Mouse (Mus musculus): ENCODE data around the gene Slc25a35.

- TF ChIP-seq POLR2A (IDR thresholded peaks at IDR 0.05; ENCODE audit: low read depth, low read length) (no peak), CTCF (conservative IDR thresholded peaks at IDR 0.05 in 1 of 2, IDR thresholded peaks at IDR 0.05 in 1 of 2; ENCODE audit: low read depth in 2 of 2, low read length in 2 of 2) (no peak), SIN3A (IDR thresholded peaks at IDR 0.05; ENCODE audit: low read length) (no peak), NRF1 (IDR thresholded peaks at IDR 0.05; ENCODE audit: low read depth, low read length) (no peak), KAT2A (IDR thresholded peaks at IDR 0.05; ENCODE audit: insufficient replicate concordance, low read length) (no peak), BHLHE40 (IDR thresholded peaks at IDR 0.05; ENCODE audit: low read depth, low read length) (no peak), CHD2 (IDR thresholded peaks at IDR 0.05; ENCODE audit: low read length) (no peak), IRF4 (IDR thresholded peaks at IDR 0.05; ENCODE audit: low read depth, low read length) (no peak), MAX (IDR thresholded peaks at IDR 0.05; ENCODE audit: low read length) (no peak), NELFE (IDR thresholded peaks at IDR 0.05; ENCODE audit: low read depth, low read length) (no peak), USF1 (IDR thresholded peaks at IDR 0.05; ENCODE audit: low read depth, low read length) (no peak), GABPA (IDR thresholded peaks at IDR 0.05; ENCODE audit: insufficient replicate concordance, low read depth, low read length) (no peak)
These were observed 37.3 kb downstream of the Slc25a35 start for GRCm38 (mm10) chr11:69005193-69005592.
